ENCODE assay signal across 17 mouse cellular contexts in the genomic region with DNA sequence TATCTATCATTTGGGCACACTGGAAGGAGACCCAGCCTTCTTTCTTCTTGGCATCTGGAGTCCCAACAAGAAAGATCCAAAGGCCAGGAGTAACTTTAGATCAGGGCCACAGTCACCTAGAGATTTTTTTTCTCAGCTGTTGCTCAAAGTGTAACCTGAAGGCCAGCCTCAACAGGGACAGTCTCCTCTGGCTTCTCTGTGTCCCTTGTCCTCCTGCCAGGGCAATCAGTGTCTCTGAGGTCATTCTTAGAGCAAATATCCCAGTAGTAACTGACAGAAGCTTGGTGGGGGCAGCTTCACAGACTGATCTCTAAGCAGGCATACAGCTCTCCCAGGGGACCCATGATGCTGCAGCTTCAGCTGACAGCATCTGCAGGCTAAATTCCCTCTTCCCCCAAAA.
"Had no signal": no experiment of that assay in that cellular context is flagged by ENCODE, and none has a peak within 500 bp of the region (broad histone marks: within the 10 kb centered on the region; RNA-seq: fewer than 3 reads in every experiment).

No protein-coding gene starts in this region.

- DNase-seq: retina, postnatal 1 day; right cerebral cortex, adult 18-20 months; right cerebral cortex, postnatal 14 days; right cerebral cortex, postnatal 25 days; right cerebral cortex, postnatal 4 days; spleen, adult 18-20 months; thymus, adult 18-20 months; thymus, adult 2 months; thymus, postnatal 14 days; thymus, postnatal 25 days; thymus, postnatal 36 days; thymus, postnatal 4 days had no signal

- H3K4me3 ChIP-seq: neural tube, embryonic 12.5 days; neural tube, embryonic 13.5 days; neural tube, embryonic 15.5 days; stomach, embryonic 15.5 days had no signal

- H3K9me3 ChIP-seq: neural tube, embryonic 12.5 days; neural tube, embryonic 13.5 days; neural tube, embryonic 15.5 days; stomach, embryonic 15.5 days had no signal

- H3K9ac ChIP-seq: neural tube, embryonic 12.5 days; neural tube, embryonic 13.5 days; neural tube, embryonic 15.5 days; stomach, embryonic 15.5 days had no signal

- H3K27me3 ChIP-seq: neural tube, embryonic 12.5 days; neural tube, embryonic 13.5 days; neural tube, embryonic 15.5 days; stomach, embryonic 15.5 days had no signal

- H3K27ac ChIP-seq: neural tube, embryonic 12.5 days; neural tube, embryonic 13.5 days; neural tube, embryonic 15.5 days; stomach, embryonic 15.5 days; stomach, postnatal 0 days had no signal

- H3K36me3 ChIP-seq: neural tube, embryonic 12.5 days; neural tube, embryonic 13.5 days; neural tube, embryonic 15.5 days; stomach, embryonic 15.5 days had no signal

- H3K4me1 ChIP-seq: stomach, embryonic 15.5 days had no signal

- H3K4me2 ChIP-seq: neural tube, embryonic 12.5 days; neural tube, embryonic 13.5 days; neural tube, embryonic 15.5 days; stomach, embryonic 15.5 days had no signal
